Mouse (Mus musculus) layer of hippocampus, adult 18-20 months (tissue): ENCODE data around the gene Aven. TPM values are rescaled to one million over a fixed set of nuclear protein-coding genes. Genes with fewer than 3 reads are reported as not detected.

Source experiments
- DNase-seq, 2 experiments: peaks; one replicate each; pipeline ENCODE4 v3.0.0; 2022; ENCODE audit warnings: low spot score in 2 of 2
- total RNA-seq, 2 experiments: library from RNA; stranded (reverse); gene quantifications; 2 replicates each; pipeline ENCODE4 v1.2.3; 2021

The Aven gene
- total RNA-seq, 2 experiments from 2014 or later: 7.5 to 11.2 TPM

DNA sequence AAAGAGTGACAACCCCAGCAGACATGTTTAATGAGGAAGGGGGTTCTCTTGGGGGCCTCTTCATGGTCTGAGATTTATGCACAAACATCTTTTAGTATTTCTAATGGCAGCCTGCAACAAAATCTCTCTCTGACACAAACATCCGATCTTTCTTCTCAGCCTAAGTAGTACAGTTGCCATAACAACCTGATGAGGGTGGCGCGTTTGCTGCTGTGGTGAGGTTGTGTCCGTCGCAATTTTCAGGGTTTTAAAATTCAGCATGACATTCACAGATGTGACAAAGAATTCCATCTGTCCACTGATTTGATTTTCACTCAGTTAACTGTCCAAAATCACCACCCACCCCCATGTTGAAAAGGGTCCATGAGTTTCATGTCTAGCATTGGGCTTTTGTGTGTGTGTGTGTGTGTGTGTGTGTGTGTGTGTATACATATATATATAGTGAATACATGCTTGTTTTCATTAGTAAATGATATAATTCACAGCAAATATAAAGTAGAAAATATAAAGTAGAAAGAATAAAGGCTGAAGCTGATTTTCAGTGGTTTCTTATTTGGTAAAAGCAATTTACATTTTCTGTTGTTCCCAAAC, 49.0 kb downstream of the Aven start:
- DNase-seq: peak in 1 of 2 experiments; percentile 36

DNA sequence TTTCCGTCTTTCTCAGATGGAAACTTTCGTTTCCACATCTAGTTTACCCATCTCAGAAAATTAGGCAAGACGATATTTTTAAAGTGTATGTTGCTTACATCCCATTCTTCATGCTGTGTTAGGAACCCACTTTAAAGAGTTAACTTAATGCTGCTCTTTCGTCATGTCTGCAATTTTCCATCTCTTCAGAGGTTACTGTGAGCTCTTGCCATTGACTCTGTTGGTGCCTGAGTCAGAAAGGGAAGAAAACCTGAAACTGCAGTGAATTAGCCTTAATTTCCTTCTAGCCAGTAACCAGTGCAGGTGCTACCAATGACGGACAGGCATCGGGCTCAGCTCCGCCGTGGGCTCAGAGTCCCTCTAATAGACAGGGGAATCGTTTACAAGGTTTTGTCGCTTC, 63.8 kb downstream of the Aven start:
- DNase-seq: no peak

DNA sequence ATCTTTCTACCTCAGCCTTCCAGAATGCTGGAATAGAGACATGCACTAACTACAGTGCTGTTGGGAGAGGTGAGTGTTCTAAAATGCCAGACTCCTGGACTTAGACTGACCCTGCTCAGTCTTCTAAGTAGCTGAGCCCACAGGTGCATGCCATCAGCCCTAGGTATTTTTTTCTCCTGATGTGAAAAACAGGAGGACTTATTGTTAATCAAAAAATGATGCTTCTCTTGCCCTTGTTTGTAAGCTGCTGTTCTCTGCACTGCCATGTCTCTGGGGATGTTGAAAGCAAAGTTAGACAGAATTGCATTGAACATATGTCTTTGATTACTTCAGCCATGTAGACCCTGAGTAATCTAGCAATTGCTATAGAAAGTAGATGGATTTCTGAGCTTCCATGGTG, 64.7 kb downstream of the Aven start:
- no peak for DNase-seq

DNA sequence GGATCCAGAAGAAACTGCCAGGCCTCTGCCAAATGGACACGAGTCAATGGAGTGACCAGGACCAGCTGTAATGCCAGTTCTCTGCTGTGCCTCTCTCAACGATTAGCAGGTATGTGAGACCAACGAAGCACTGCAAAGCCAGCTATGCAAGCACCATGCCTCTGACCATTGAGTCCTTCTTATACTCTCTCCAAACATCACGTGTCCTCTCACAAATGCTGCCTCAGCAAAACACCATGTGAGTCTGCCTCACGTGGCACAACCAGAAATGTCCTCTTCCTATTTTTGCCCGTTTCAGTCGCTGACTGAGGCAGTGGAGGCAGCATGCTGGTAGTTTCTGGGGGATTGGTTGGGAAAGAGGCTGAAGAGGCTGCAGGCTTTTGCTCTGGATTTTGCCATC, 68.8 kb downstream of the Aven start:
- no peak for DNase-seq

DNA sequence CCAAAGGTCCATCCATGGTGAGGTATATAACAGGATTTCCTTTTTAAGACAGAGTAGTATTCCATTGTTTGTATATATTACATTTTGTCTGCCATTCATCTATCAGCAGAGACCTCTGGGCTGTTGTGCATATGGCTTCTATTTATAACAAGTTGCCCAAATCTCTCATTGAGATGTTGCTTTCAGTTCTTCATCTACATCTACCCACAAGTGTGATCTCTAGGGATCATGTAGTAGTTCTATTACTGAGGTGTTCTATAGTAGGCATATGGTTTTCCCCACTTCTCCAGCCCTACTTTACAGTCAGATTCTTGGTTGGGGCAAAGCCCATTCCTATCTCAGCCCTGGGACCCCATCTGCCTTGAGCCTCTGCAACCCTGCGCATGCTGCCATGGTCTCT, 72.3 kb downstream of the Aven start:
- DNase-seq: no peak

DNA sequence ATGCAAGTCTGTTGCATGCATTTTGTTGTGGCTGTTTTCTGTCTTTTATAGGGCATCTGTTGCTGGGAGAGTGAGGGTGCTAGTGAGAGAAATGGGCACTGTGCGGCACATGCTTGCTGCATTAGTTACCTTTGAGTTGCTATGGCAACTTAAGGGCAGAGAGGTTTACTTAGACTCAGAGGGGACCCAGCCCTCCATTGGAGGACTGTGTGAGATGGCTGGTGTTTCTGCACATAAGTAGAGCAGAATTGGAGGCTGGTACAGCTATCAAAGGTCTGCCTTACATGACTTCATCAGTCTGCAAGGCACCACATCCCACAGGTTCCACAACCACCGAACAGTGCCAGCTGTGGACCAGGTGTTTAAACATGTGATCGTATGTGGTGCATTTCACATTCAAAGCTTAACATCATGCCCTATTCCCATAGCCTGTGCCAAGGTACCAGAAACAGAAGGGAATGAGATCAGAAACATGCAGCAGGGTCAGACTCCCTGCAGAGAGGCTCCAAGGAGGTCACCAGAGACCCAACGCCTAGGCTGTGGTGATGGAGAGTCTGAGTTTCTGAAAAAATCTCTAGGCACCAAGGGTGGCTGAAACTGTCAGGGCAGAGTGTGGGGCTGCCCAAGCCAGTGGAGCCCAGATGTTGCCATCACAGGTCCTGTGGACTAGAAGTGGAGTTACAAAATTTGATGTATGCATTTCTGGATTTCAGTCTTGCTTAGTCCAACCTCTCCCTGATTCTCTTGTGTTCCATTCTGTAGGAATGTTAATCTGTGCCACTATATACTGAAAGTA, 73.7 kb downstream of the Aven start:
- DNase-seq: no peak

DNA sequence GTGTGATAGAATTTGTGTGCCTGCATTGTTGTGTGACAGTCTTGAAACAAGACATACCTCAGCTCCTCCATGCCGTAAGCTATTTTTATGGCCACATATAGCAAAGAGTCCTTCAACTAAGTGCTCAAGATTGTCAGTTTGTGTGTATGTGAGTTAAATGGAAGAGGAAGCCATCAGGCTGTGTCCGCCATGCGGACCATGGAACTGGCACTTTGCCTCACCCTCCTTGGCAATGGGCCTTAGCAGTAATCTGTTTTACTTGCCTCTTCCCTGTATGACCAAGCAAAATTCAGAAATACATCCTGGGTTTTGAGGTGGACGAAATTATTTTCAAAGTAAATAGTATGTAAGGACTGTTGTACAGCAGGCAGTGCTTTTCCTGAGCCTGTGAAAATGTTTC, 75.0 kb downstream of the Aven start:
- DNase-seq: no peak

DNA sequence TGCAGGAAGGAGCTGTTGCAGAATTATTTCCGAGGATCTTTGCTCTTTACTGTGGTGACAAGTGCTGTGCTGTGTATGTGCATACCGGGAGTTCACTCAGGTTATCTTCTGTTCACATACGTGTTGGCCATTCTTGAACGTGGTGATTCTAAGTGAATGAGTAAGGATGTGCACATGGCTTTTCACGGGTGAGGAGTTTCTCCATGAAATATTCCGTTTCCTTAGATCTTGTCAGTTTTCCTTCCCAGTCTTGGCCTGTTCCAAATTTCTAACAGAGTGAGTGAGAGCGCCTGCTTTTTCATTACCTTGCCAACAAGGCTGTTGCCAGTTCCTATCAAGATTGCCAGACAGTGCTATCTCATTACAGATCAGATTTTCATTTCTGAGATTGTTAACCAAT, 98.2 kb downstream of the Aven start:
- peak; percentile 14 to 45 for DNase-seq

DNA sequence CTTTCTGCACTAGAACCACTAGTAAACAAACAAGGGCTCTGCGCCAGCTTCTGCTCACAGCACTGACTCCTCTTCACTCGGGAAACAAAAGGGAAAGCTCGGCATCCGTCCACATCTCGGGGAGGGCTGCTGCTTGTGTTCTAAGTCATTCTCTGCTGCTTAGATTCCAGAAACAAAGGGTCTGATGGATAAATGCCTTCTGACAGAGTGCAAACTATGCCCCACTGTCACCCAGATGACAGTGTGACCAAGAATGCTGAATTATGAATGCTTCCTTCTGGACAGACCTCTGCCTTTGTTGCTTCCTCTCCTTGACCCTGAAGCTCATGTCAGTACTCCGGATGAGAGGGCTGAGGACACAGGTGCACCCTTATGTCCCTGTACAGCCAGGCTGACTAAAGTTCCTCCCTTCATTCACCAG, 98.7 kb downstream of the Aven start:
- DNase-seq: peak; percentile 56 to 81

DNA sequence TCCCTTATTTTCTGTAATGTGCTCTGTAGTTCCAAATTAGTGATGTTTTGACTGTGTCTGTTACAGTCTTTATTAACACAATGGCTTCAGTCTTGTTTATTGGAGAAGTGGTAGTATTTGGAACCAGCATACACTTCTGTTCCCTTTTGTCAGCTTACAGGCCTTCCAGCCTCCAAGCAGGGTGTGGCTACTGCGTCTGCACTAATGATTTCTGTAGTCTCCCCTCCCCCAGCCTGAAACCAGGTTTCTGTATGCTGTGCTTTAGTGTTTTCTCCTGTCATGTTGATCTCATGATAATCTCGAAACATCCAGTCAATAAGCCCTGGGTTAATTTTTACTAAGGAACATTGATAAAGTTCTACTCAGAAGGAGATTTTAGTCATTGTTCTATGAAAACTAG, 100.6 kb downstream of the Aven start:
- DNase-seq: no peak

DNA sequence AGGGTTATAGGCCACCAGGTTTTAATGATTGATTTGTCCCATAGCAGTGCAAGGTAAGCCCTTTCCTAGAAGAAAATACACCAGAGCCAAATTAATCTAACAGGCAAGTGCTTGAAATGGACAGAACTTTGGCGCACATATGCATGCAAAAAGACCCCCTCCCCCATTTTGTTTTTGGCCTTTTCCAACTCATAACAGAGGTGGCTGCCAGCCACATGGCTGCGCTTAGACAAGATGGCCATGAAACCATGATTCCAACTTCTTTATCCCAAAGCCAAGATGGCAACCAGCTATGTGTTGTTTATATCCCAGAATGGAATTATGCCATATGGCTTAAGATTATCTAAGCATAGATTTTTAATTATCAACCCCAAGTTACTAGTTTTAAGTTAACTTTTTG, 101.0 kb downstream of the Aven start:
- DNase-seq: no peak

DNA sequence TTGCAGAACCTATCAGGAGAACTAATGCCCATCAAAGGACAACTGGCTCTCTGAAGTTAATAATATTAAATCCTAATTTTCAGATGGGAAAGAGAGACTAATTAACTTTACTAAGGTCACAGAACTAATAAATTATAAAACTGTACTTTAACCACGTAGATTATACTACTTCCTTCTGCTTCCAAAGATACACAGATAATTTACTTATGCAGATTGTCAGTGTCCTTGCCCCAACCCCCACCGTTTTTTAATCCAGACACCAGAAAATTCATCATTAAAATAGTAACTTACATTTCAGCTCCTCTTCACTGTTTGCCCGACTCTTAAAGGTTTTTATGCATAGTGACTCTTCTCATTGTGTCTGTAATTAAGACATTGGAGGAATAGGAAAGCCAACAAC, 103.0 kb downstream of the Aven start:
- no peak for DNase-seq

DNA sequence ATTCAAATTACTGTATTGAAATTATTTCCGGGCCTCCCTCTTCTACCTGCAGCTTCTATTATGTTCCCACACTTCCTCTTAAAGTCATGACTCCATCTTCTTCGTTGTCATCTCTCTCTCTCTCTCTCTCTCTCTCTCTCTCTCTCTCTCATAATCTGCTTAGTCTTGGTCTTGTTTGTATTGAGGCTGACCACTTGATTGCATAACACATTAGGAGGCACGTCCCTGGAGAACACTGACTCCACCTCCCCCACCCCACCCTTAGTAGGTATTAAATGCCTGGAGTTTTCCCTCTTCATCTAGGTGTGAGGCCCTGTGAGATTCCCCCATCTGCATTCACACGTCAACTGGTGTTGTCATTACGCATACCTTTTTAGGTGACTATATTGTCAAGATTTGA, 103.7 kb downstream of the Aven start:
- no peak for DNase-seq

DNA sequence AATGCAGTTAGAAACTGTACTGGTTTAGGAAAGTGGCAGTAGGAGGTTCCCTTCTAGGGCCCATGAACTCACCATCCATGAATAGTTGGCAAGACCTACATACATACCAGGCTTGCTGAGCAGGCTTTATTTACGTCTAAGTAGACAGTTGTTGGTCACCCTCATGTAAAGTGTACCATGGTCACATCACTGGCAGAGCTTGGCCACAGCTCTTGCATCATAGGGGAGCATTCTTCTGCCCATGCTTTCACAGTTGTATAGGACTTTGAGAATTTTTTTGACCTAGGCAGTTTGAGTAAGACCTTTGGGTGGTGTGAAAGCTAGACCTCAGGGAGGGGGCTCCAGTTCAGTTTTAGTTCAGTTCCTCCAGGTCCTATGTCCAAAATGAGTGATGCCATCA, 104.3 kb downstream of the Aven start:
- no peak for DNase-seq

DNA sequence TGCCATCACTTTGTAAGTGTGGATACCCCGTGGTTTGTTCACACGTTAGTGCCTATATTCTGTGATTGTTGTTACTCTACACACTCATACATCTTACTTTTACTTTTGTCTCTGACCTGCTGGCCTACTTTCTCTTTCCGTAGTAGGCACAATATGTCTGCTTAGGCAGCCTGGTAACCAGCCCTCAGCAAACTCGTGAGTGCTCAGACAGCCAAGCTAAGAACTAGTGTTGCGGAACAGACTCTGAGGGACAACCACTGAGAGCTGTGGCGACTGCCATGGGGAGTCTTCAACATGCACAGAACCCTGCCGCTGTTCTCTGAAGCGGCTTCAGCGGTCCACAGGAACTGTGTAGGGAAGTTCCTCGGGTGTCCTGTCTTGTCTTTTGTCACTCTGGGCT, 107.5 kb downstream of the Aven start:
- DNase-seq: no peak

DNA sequence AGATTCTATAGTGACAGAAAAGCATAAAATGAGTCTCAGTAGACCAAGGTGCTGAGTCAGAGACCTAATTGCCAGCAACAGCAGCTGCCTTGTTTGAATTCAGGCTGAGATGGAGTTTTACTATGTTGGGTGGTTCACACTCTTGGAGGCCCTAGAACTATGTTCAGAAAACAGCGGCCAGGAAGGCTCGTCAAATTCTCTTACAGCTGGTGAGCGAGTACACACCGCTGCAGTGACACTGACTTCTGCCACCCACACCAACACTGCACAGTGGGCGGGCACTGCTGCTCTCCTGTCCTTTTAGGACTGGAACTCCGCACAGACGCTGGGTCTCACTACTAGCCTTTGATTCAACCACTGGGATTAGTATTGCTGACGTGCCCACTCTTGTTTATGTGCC, 109.7 kb downstream of the Aven start:
- DNase-seq: peak; percentile 24 to 34

DNA sequence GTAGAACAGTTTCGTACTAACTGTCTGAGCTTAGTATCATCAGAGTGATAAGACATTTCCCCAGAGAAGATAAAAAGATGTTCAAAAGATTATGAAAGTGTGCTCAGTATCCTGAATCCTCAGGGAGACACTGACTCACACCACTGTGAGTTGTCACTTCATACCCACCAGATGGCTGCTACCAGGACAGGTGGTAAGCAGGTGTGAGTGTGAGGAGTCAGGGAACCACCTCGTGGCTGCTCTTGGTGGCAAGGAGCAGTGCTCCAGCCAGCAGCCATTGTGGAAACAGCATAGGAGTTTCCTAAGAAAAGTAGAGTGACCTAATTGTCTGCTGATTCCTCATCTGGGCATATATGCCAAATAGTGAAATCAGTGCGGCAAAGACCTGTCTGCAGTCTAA, 113.8 kb downstream of the Aven start:
- DNase-seq: no peak

DNA sequence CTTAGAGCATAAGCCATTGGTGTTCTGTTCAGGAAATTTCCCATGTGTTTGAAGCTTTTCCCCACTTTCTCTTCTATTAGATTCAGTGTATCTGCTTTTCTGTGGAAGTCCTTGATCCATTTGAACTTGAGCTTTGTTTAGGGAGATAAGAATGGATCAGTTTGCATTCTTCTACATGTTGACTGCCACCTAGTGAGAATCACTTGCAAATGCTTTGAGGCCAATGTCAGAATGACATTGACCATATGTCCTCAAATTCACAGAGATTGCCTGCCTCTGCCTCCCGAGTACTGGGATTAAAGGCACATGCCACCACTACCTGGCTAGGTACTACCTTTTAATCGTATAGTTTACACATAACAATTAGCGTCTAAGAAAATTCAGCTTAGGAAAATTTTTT, 119.9 kb downstream of the Aven start:
- DNase-seq: peak in 1 of 2 experiments; percentile 45

DNA sequence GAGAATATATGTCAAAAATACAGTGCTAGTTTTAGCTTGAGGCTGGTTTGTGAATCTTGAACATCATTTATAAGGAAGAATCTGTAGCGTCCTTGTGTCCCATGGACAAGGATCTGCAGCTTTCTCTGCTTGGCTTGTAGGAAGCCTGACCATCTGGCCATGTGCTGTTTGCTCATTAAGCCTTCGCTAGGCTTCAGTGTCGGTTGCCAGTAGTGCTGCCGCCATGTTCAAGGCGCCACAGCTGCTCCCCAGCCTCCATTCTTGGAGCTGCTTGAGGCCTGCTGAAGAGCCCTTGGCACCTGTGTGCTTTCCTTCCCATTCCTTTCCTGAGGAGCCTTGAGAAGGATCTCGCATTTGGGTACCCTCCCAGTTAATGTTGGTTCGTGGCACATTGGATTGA, 121.6 kb downstream of the Aven start:
- no peak for DNase-seq

DNA sequence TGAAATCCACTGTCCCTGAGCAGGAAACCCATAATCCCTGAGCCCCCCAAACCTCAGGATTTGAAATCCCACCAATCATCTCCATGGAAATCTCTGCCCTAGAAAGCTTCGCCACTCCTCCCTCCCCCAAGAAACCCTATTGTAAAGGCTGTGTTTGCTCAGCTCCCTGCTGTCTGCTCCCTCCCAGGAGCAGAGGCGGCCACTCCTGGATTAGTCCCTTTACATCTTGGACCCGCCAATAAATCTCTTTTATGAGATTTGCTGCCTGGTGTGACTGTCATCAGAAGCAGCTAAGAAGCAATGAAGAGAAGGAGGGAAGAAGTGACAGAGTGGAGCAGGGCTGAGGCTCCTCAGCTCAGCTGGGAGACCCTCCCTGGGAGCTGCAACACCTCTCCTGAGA, 124.4 kb downstream of the Aven start:
- no peak for DNase-seq

DNA sequence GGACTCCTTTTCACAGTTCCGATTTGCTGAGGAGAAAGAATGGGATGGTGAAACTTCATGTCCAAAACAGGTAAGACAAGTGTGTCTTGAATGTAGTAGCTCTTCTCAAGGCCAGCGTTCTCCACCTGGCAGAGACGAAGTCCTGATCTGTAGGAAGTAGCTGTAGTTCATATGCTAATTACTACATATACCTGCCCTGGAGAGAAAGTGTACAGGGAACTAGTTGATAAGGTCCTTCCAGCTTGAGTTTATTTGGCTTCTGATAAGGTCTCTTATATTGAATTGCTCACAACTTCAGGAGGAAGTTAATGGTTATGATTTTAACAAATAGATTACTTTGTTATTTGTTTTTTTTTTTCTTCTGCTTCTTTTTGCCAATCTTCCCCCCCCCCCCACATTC, 132.4 kb downstream of the Aven start:
- DNase-seq: no peak

DNA sequence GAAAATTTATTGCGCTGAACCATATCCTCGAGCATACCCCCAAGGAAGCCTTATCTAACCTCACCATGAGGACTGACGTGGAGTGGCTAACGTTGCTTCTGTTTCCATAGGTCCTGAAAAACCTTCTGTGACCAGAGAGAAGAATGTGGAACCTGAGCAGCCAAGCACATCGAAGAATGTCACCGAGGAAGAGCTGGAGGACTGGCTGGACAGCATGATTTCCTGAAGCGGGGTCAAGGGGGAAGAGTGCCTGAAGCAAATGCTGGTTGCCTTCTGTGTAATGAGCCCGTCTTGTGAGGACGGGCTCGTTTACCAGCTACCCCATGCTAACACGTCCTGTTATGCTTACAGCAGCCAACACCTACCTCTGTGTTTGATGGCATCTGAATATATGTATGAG, 137.9 kb downstream of the Aven start:
- no peak for DNase-seq

DNA sequence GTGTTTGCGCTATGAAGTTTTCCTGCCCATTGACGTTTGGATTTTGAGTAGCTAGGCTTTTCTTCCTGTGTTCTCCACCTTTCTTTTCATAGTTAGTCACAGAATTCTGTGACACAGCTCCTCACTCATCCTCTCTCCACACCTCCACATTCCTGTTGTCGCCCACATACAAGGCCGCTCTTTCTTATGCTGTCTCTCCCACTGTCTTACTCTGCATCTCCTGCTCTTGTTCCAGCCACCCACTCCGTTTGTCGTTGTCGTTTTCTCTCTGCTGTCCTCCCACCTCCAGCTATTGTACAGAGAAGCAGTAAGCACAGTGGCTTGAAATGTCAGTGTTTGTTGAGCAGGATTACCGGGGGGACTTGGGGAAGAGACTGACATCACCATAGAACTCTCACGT, 139.8 kb downstream of the Aven start:
- peak in 1 of 2 experiments; percentile 32 for DNase-seq
